15 mouse cellular contexts compared by ENCODE assay signal in the genomic region with DNA sequence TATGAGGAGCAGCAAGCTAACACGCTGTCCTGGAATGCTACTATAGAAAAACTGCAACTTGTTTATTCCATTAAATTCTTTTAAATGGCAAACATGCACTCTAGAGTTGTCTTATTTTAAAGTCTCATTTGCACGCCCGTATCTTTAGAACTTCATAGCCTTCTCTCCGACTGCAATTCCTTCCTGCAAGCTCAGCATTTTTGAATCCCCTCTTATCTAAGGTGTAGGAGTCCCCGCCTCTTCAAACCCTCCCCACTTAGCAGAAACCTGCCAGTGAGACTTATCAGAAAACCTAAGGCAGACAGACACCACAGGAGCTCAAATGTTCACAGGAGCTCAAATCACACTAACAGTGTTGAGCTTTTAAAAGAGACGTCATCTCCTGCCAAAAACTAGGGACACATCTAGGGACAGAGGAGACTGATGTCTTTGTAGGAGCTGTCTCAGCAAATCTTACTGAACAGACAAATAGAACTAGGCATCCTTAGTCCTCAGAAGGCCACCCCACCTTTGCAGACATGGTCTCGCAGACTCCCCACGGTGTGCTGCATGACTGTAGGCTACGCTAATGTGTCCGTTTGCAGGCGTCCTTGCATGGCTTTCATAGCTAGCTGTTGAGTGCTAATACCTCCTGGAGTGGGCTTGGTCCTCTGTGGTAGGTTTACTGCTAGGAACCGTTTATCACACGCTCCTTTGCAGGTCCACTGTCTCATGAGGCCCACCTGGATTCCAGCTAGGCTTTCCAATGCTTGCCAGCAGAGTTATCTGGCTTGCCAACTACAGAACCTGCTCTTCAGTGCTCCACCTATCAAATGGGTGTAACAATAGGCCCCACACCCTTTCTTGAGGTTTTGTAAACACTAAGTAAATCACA.
DNase-seq lines count a peak whose midpoint lies in the region; ATAC-seq and TF ChIP-seq lines count a peak whose summit lies in the region.
"Had no signal": no experiment of that assay in that cellular context is flagged by ENCODE, and none has a peak within 500 bp of the region (broad histone marks: within the 10 kb centered on the region; RNA-seq: fewer than 3 reads in every experiment).

No protein-coding gene starts in this region.

- TF ChIP-seq CTCF in lung, embryonic 14.5 days (IDR thresholded peaks at IDR 0.05; ENCODE audit: low read depth): no peak
- TF ChIP-seq CTCF in intestine, postnatal 0 days (IDR thresholded peaks at IDR 0.05; ENCODE audit: low read depth): no peak
- TF ChIP-seq CTCF in layer of hippocampus, adult 2 months (conservative IDR thresholded peaks at IDR 0.05): no peak

- no peaks in the 10 kb centered on the region for H3K36me3 ChIP-seq in heart, embryonic 13.5 days
- H3K36me3 ChIP-seq in lung, embryonic 14.5 days (ENCODE audit: insufficient read depth): no peaks in the 10 kb centered on the region
- H3K36me3 ChIP-seq in intestine, postnatal 0 days (ENCODE audit: control insufficient read depth, insufficient read depth): no peaks in the 10 kb centered on the region
- H3K36me3 ChIP-seq: forebrain, embryonic 12.5 days; kidney, embryonic 15.5 days had no signal

- peak overlapping the region; percentile 22; the same call in 1 of the 2 replicates for H3K4me2 ChIP-seq in heart, embryonic 13.5 days
- no peak overlapping the region for H3K4me2 ChIP-seq in lung, embryonic 14.5 days
- no peak overlapping the region for H3K4me2 ChIP-seq in intestine, postnatal 0 days (replicated peaks; ENCODE audit: low read depth)
- H3K4me2 ChIP-seq: forebrain, embryonic 12.5 days; kidney, embryonic 15.5 days had no signal

- no peak overlapping the region for H3K9ac ChIP-seq in heart, embryonic 13.5 days
- H3K9ac ChIP-seq in lung, embryonic 14.5 days: no peak overlapping the region
- no peak overlapping the region for H3K9ac ChIP-seq in intestine, postnatal 0 days (ENCODE audit: low read depth, low read length)
- H3K9ac ChIP-seq: forebrain, embryonic 12.5 days; kidney, embryonic 15.5 days; liver, embryonic 14.5 days had no signal

- 0 out of 2 replicates have a peak overlapping the region, but pooled peaks have one; percentile 32 for H3K27ac ChIP-seq in heart, embryonic 13.5 days (replicated peaks)
- no peak overlapping the region for H3K27ac ChIP-seq in lung, embryonic 14.5 days (ENCODE audit: low read depth)
- peak overlapping the region; percentile 46 for H3K27ac ChIP-seq in brown adipose tissue, adult 24 weeks (replicated peaks; ENCODE audit: low read depth, low read length)
- no peak overlapping the region for H3K27ac ChIP-seq in intestine, postnatal 0 days (ENCODE audit: low read depth, low read length)
- no peak overlapping the region for H3K27ac ChIP-seq in layer of hippocampus, adult 2 months
- H3K27ac ChIP-seq: forebrain, embryonic 12.5 days; kidney, embryonic 15.5 days; liver, embryonic 14.5 days; midbrain, embryonic 10.5 days had no signal

- no peak for ATAC-seq in heart, embryonic 13.5 days (ENCODE audit: extremely low read depth, insufficient number of reproducible peaks, low FRiP score, low TSS enrichment)
- ATAC-seq in lung, embryonic 14.5 days (ENCODE audit: insufficient read depth): peak; percentile 19; the same call in 1 of the 2 replicates
- ATAC-seq in intestine, postnatal 0 days: 0 out of 2 replicates have a peak, but pooled peaks have one; percentile 28

- H3K9me3 ChIP-seq in heart, embryonic 13.5 days: no peaks in the 10 kb centered on the region
- H3K9me3 ChIP-seq in lung, embryonic 14.5 days (ENCODE audit: low read depth, low read length): no peaks in the 10 kb centered on the region
- H3K9me3 ChIP-seq in intestine, postnatal 0 days (ENCODE audit: control insufficient read depth): no peaks in the 10 kb centered on the region
- H3K9me3 ChIP-seq: forebrain, embryonic 12.5 days; kidney, embryonic 15.5 days; midbrain, embryonic 10.5 days had no signal

- no peaks in the 10 kb centered on the region for H3K27me3 ChIP-seq in heart, embryonic 13.5 days (replicated peaks)
- no peaks in the 10 kb centered on the region for H3K27me3 ChIP-seq in lung, embryonic 14.5 days (ENCODE audit: insufficient read depth, low read length)
- H3K27me3 ChIP-seq in intestine, postnatal 0 days (replicated peaks; ENCODE audit: control insufficient read depth, insufficient read depth, low read length): no peaks in the 10 kb centered on the region
- H3K27me3 ChIP-seq: forebrain, embryonic 12.5 days; kidney, embryonic 15.5 days had no signal

- intact Hi-C loops in heart, postnatal 25 days (cut with DNase I): no loop called here

- H3K4me1 ChIP-seq in heart, embryonic 13.5 days: peaks cover 40% of the 10 kb centered on the region
- peaks cover 6% of the 10 kb centered on the region for H3K4me1 ChIP-seq in lung, embryonic 14.5 days (ENCODE audit: insufficient read depth)
- peaks cover 30% of the 10 kb centered on the region for H3K4me1 ChIP-seq in brown adipose tissue, adult 24 weeks (ENCODE audit: control insufficient read depth, insufficient read depth, insufficient read length, low read length)
- peaks cover 9% of the 10 kb centered on the region for H3K4me1 ChIP-seq in intestine, postnatal 0 days (replicated peaks; ENCODE audit: control insufficient read depth, insufficient read depth, low read length)

- no peak overlapping the region for H3K4me3 ChIP-seq in heart, embryonic 13.5 days
- H3K4me3 ChIP-seq in lung, embryonic 14.5 days (ENCODE audit: low read depth, low read length): no peak overlapping the region
- no peak overlapping the region for H3K4me3 ChIP-seq in brown adipose tissue, adult 24 weeks (ENCODE audit: insufficient read depth, low read depth, low read length)
- no peak overlapping the region for H3K4me3 ChIP-seq in intestine, postnatal 0 days (ENCODE audit: low read depth, low read length)
- no peak overlapping the region for H3K4me3 ChIP-seq in layer of hippocampus, adult 2 months
- H3K4me3 ChIP-seq: forebrain, embryonic 12.5 days; kidney, embryonic 15.5 days; midbrain, embryonic 10.5 days; myocyte had no signal

- 48% methylated on average over 13 of the region's 13 CpGs for WGBS in heart, embryonic 13.5 days
- WGBS in lung, embryonic 14.5 days: 63% methylated on average over 13 of the region's 13 CpGs
- WGBS in intestine, postnatal 0 days: 62% methylated on average over 13 of the region's 13 CpGs

- DNase-seq in heart, postnatal 25 days (ENCODE audit: low spot score): no peak
- DNase-seq in lung, embryonic 14.5 days: no peak
- no peak for DNase-seq in lung, postnatal 4 days
- DNase-seq in layer of hippocampus, adult 2 months (ENCODE audit: low spot score in 2 of 2): no peak
- DNase-seq: cerebellum, adult 11 months; cerebellum, postnatal 36 days; layer of hippocampus, adult 9-11 months had no signal

Comparison
In these comparisons a context has a peak if more than half of its experiments do, and no peak if none do; other contexts are left out.
1. H3K27ac ChIP-seq: peak in heart, embryonic 13.5 days (single experiment) and brown adipose tissue, adult 24 weeks (single experiment); none in lung, embryonic 14.5 days (single experiment), intestine, postnatal 0 days (single experiment) and layer of hippocampus, adult 2 months (single experiment).